Mouse (Mus musculus) retina, postnatal 1 day (tissue): ENCODE data around the gene Nub1.
A peak's percentile ranks its signal among the peaks of the same experiment; 100 is the strongest.

Experiments used
- DNase-seq: peaks from one replicate; pipeline ENCODE4 v3.0.0-alpha.2; 2012

Nub1 gene

GRCm38 (mm10) chr5:24704615-24705014 is 19.3 kb downstream of the Nub1 start:
- DNase-seq = no peak

- DNase-seq = peak; percentile 55
These were observed 24.6 kb downstream of the Nub1 start for GRCm38 (mm10) chr5:24709962-24710361.

GRCm38 (mm10) chr5:24711615-24712014 is 26.3 kb downstream of the Nub1 start:
- no peak for DNase-seq

DNA sequence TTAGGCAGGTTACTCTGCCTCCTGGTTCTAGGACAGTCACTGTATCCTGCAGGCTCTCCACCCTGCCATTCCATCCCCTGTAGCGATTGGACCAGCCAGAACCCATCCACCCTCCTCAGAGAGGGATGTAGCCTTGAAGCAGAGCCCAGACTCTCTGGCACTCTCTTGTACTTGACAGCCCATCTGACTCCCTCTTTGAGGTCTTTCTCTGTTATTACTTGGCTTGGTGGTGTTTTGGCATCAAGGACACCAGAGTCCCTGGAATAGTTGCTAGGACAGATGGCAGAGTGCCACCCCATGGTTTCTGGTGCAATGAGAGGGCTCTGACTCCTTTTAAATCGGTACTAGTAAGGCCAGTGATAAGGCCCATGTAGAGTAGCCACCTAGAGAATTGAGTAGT is 27.9 kb downstream of the Nub1 start:
- DNase-seq = no peak

GRCm38 (mm10) chr5:24713987-24714386 is 28.7 kb downstream of the Nub1 start:
- DNase-seq = no peak

DNA sequence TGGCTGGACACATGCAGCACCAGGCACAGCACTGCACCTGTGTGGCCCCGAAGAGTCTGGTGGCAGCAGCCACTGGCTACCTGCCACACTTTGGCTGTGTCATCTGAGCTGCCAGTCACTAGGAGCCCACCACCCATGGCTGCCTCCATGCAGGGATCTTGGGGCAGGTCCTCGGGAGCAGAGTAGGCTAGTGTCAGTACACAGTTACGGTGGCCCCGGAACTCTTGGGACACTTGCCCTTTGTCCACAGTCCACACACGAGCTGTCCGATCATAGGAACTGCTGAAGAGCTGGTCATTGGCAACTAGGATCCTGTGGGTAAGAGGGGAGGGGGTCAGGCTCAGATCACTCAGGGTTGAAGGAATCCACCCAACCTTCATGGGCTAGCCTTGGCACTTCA is 32.7 kb downstream of the Nub1 start:
- DNase-seq = no peak

DNA sequence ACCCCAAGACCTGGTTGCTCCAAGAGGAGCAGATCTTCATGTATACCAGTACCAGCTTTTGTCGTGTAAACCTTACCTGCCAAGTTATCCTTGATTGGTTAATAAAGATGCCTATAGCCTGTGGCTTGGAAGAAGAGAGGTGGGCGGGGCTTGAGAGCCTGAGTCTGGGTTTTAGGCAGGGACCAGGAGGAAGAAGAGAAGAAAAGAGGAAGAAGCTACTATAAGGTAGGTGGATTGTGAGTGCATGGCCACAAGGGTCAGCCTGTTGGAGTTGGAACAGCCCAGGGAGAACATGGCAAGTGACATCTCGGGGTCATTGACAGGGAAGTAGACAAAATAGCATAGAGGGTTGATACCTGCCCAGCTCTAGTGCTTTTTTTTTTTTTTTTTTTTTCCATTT is 34.5 kb downstream of the Nub1 start:
- DNase-seq = no peak

DNA sequence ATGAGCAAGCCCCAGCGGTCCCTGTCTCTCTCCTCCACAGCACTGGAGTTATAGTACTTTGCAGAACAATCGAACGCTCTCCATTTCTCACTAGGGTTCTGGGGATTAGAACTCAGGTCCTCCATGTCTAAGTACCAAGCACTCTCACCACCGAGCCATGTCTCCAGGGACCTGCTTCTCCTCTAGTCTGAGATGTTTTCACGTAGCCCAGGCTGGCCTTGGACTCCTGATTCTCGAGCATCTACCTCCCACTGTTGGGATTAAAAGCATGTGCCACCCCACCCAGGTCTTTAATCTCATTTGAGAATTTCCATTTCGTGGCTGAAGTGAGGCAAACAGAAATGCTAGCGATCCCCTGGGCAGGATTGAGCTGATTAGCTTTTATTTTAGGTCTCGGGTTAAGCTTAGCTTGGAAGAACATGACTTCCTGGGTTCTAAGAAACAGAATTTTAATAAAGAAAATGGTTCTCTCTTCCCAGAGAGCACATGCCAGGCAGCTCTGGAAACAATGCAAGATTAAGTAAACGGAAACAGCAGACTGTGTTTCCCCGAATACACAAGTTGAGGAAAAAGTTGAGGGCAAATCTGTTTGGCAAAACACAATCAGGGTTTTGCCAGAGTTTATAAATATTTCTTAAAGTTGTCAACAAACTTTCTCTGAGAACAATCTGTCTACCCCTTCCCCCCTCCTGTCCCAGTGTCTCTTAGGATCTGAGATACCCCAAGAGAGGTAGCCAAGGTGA is 38.4 kb downstream of the Nub1 start:
- no peak for DNase-seq

DNA sequence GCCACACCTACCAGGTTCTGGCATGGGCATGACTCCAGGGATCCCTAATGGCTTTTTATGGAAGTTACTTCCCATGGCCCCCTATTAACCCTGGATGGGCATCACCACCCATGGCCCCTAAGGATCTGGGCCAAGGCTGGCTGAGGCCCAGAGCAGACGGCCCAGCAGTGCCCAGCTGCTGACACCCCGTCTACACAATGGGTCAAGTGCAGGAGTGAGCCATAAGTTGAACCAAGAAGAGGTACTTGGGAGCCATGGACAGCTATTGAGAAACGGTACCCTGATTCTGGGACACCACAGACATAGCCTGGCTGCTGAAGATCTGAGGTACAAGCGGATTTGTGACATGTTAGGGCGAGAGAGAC is 38.9 kb downstream of the Nub1 start:
- no peak for DNase-seq

DNA sequence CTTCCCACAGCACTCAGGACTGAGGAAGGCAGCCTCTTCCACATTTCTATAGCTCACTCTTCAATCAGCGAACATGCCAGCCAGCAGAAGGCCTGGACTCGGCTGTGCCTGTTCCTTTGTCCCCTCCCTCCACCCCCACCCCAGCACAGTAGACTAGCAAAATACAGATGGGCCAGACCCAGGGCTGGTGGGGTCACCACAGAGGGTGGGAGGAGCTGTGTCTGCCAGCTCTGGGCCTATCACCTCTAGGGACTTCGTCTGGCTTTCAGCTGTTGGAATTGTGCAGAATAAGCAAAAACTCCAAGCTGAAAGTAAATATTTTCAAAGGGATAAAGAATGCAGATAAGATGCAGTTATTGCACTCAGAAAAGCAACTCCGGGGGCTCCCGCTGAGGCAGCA is 39.5 kb downstream of the Nub1 start:
- DNase-seq = no peak

- no peak for DNase-seq
These were observed 40.6 kb downstream of the Nub1 start for GRCm38 (mm10) chr5:24725897-24726296.

DNA sequence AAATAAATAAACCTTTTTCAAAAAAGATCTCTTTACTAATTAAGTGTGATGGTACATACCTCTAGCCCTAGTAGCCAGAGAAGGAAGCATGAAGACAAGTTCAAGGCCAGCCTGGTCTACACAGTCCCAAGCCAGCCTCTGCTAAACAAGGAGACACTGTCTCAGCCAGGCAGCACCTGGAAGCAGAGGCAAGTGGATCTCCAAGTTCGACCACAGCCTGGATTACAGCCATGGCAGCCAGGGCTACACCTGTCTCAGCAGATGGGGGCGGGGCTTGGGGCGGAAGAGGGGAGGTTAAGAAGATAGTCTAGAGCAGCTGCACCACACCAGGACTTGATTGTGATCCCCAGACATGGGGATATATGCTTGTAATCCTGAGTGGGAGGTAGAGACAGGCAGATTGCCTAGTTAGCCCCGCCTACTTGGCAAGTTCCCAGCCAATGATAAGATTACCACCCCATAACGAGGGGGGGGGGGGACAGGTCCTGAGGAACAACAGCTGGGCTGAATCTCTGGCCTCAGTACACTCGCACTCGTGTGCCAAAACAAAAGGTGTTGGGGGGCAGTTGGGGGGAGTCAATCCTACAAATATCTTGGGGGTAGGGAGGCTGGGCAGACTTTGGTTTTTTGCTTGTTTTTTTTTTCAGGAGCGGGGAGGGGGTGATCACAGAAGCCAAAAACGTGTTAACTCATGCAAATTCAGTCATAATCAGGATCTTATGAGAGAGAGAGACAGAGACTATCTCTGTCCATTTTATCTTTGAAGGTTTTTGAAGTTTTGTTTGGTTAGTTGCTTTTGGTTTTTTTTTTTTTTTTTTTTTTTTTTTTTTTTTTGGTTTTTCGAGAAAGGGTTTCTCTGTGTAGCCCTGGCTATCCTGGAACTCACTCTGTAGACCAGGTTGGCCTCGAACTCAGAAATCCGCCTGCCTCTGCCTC is 41.8 kb downstream of the Nub1 start:
- peak; percentile 76 for DNase-seq

DNA sequence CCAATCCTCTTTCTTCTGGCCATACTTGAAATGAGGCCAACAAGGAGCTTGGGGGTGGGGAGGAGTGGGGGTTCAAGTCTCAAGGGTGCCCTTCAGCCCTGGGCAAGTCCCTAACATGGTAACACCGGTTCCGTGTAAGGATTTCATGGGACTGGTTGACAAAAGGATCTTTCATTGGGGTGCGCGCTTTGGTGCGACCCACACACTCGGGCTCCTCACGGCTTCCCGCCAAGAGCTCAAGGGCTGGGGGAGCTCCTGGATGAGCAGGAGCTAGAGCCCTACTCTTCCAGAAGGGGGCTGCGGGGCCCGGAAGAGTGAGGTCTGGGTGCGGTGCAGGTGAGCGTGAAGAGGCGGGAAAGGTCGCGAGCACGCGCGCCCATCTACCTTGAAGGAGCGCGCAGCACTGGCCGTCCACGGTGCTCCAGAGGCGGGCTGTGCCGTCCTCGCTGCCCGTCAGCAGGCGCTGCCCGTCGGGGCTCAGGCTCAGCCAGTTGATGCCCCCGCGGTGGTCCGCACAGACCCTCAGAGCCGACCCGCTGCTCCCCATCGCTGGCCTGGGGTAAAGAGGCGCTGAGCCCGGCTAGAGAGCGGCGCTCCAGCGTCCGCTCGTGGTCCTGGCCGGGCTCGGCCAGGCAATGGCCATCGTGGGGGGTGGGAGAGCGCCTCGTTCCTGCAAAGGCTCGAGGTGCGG is 44.6 kb downstream of the Nub1 start:
- DNase-seq = peak; percentile 43

GRCm38 (mm10) chr5:24730488-24730871 is 45.1 kb downstream of the Nub1 start, which contains the start of gene Wdr86:
Gene Wdr86, minus strand, starts transcription at chr5:24730727.
- no peak for DNase-seq

DNA sequence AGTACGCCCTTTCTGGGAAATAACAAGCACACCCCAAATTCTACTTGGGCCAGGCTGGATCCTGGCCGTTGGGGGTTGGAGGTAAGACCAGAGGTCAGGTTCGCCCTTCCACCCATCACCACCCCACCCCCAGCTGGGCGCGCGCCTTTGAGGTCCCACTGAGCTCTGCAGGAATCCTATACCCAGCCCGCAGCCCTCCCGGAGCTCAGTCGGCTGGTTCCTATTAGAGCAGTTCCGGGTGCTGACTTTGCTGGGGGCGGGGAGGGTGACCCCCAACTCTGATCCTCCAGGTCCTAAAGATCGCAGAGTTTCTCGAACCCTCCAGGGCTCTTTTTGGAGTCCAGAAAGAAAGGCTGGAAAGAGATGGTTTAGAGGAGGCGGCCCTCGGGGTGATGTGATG is 45.7 kb downstream of the Nub1 start:
- peak; percentile 36 for DNase-seq

GRCm38 (mm10) chr5:24733134-24733533 is 47.8 kb downstream of the Nub1 start:
- DNase-seq = peak; percentile 73

DNA sequence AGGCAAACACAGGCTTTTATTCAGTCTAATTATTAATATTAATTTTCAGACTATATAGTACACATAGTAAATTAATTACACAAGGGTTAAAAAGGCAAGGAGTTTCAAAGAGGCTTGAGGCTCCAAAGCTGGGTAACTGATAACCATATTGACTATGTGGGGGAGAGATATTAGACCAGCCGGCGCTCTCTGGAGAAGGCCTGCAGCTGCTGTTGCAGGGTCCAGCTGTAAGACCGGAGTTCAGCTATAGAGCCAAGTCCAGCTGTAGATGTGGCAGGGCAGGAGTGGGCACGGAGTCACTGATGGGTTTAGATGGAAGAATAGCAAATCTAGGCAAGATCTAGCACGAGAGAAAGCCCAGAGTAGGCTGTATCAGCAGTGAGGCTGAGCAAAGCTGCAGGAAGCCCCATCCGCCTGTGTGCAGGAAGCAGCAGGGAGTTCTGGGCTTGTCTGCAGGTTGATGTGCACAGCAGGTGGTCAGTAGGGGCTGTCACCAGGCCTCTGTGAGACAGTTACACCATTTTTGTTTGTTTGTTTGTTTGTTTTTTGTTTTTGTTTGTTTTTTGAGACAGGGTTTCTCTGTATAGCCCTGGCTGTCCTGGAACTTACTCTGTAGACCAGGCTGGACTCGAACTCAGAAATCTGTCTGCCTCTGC is 48.6 kb downstream of the Nub1 start:
- DNase-seq = no peak

DNA sequence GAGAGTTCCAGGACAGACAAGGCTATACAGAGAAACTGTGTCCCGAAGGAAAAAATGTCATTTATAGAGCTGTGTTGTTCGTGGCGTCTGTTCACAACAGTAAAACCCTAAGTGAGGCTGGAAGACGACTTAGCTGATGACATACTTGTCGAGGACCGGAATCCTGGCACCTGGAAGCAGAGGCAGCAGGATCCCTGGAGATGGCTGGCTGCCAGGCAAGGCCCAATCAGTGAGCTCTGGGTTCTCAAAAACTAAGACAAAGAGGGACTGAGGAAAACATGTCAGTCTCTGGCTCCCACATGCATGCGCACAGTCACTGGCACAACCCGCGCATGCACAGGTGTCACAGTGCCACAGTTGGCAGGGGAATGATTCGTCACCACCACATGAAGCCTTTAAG is 52.3 kb downstream of the Nub1 start:
- no peak for DNase-seq

GRCm38 (mm10) chr5:24738517-24738916 is 53.2 kb downstream of the Nub1 start:
- DNase-seq = no peak

DNA sequence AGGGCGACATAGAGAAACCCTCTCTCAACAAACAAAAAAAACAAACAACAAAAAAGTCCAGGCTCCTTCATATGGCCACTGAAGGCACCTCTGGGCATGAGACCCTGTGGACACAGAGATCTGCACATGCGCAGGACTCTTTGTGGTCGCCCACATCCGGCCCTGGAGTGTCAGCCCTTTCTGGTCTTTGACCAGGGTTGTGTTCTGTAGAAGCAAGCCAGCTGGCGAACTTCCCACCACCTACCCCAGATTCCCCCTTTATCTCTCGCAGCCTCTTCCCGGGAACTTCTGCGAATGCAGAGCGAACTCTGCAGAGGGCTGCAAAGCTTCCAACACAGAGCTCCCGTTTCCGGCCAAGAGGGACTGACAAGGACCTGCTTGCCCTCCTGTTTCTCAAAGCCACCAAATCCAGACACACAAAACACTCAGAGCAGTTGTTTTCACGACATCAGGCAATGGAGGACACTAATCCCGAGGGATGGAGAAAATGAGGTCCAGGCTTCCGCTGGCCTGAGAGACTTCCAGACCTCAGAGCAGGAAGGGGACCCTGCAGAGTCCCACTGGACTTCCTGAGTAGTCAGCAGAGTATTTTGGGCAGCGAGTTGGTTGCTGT is 53.9 kb downstream of the Nub1 start:
- DNase-seq = no peak

- peak; percentile 50 for DNase-seq
These were observed 56.0 kb downstream of the Nub1 start for GRCm38 (mm10) chr5:24741172-24741885.

GRCm38 (mm10) chr5:24743956-24744355 is 58.6 kb downstream of the Nub1 start:
- no peak for DNase-seq
